Mouse (Mus musculus) midbrain, embryonic 10.5 days (tissue): Measurements from ENCODE around the gene Nars2. TPM values are rescaled to one million over a fixed set of nuclear protein-coding genes. Genes with fewer than 3 reads are reported as not detected.
"Not testable (repeated sequence)": the region's sequence is repeated elsewhere in the genome, so short reads cannot be mapped to it uniquely, and the experiment has no call there.

Source experiments
- DNase-seq: peaks from one replicate; pipeline ENCODE4 v3.0.0-alpha.2; 2017; ENCODE audit warnings: low spot score
- H3K27ac ChIP-seq: fragments of 300-500 bp; sonication (generic); replicated peaks from 2 replicates; pipeline ENCODE4 v1.5.1; 2016; ENCODE audit warnings: mild to moderate bottlenecking
- H3K27me3 ChIP-seq: fragments of 300-500 bp; sonication (generic); 2 replicates; pipeline ENCODE4 v1.6.1; 2016; ENCODE audit warnings: low read depth, mild to moderate bottlenecking; ENCODE audit not compliant: poor library complexity, severe bottlenecking
- H3K36me3 ChIP-seq: fragments of 300-500 bp; sonication (generic); 2 replicates; pipeline ENCODE4 v1.6.1; 2016; ENCODE audit warnings: mild to moderate bottlenecking, moderate library complexity
- H3K4me1 ChIP-seq: fragments of 300-500 bp; sonication (generic); 2 replicates; pipeline ENCODE4 v1.6.1; 2016
- H3K4me3 ChIP-seq: fragments of 300-500 bp; sonication (generic); 2 replicates; pipeline ENCODE4 v1.5.1; 2016; ENCODE audit warnings: mild to moderate bottlenecking, moderate library complexity
- H3K9me3 ChIP-seq: fragments of 300-500 bp; sonication (generic); replicated peaks from 2 replicates; pipeline ENCODE4 v1.6.1; 2016; ENCODE audit warnings: mild to moderate bottlenecking
- WGBS: fragments of 180-500 bp; shearing (Covaris S2); methylation state at CpG from one replicate; pipeline ENCODE4 v1.1.7; 2016; 5-methylcytosine and 5-hydroxymethylcytosine counted together
- polyA plus RNA-seq: library from polyadenylated mRNA; unstranded; fragments of >200 nt; fragmentation: Nextera tagmentation; extraction: Ambion mirVana; gene quantifications from 2 replicates; pipeline ENCODE4 v1.2.1, GENCODE M21; 2016

Gene Nars2
- polyA plus RNA-seq, 1 experiment from 2014 or later = 24.4 TPM

DNA sequence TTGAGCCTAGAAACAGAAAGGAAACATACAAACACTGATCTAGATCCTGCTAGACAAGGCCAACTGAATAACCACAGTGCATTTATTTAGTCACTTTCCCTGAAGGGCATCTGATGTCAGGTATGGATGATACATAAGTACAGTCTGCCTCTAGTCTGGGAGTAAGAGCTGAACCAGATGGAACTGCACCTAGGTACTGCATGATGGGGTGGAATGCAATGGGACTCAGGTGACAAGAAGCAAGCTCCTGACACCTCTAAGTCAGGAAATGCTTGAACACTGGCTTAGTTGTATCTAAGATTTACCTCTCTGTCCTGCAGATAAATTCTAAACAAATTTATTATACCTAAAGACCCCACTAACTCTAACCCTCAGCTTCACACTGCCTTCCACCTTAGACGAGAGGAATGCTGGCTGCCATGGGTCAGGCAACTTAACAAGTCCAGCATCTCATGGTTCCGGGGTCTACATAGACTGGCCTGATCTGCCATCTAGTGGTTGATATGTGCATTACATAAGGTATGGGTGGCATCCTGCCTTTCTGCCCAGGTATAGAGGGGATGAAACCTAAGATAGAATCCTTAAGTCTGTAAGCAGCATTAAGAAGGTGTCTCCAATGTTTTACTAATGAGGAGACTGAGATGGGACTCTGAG is 35.7 kb upstream of the Nars2 start:
- no peaks in the 10 kb centered on the region for H3K36me3 ChIP-seq
- no peak overlapping the region for H3K27ac ChIP-seq
- peaks cover 30% of the 10 kb centered on the region for H3K4me1 ChIP-seq
- no peaks in the 10 kb centered on the region for H3K9me3 ChIP-seq
- WGBS = 0% methylated on average over 2 of the region's 2 CpGs
- H3K4me3 ChIP-seq = no peak overlapping the region
- peaks cover 39% of the 10 kb centered on the region for H3K27me3 ChIP-seq
- peak; percentile 55 for DNase-seq

DNA sequence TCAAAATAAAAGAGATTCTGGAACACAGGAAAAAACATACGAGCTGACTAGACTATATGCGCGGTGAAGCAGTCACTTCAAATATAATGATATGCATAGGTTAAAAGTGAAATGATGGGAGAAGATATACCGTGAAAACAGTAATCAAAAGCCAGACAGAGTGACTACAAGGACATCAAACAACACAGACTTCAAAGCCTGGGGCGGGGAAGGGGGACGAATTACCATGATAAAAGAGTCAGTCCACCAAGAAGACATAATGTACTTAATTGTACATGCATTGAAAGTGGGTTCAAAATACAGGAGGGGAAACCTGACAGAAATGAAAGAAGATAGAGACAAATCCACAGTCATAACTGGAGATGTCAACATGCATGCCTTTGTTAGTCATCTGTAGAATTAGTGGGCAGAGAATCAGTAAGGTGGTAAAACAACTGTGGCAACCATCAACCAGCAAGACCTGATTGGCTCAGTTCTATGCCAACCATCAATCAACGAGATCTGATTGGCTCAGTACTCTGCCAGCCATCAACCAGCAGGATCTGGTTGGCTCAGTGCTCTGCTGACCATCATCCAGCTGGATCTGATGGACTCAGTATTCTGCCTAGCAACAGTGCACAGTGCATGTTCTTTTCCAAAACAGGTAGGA is 30.7 kb upstream of the Nars2 start:
- Histone ChIP-seq H3K27me3 (peaks cover 14% of the 10 kb centered on the region; the same call in 1 of the 2 replicates), H3K9me3 (no peaks in the 10 kb centered on the region), H3K4me3 (no peak overlapping the region), H3K27ac (no peak overlapping the region), H3K4me1 (peaks cover 17% of the 10 kb centered on the region), H3K36me3 (no peaks in the 10 kb centered on the region)
- DNase-seq = no peak
- WGBS = 75% methylated on average over 7 of the region's 7 CpGs

DNA sequence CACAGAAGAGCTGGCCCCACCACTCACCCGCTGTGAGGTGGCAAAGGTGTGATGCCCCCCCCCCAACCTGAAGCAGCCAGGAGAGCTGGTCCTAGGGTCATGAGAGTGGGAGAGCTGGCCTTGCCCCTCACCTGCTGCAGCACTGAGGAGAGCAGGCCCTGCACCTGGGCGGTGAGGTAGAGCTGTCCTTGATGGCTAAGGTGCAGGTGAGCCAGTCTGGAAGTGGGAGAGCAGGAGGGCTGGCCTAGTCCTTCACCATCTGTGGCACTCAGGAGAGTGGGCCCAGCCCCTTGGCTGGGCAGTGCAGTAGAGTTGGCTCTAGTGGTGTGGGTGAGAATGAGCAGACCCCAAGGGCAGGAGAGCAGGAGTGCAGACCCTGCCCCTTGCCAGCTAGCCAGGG is 28.4 kb upstream of the Nars2 start:
- Histone ChIP-seq H3K4me3 (no peak overlapping the region), H3K36me3 (no peaks in the 10 kb centered on the region), H3K27me3 (peaks cover under 1% of the 10 kb centered on the region; the same call in 1 of the 2 replicates), H3K9me3 (no peaks in the 10 kb centered on the region), H3K27ac (0 out of 2 replicates have a peak overlapping the region, but pooled peaks have one; percentile 10), H3K4me1 (peaks cover 17% of the 10 kb centered on the region)
- WGBS = 95% methylated on average over 2 of the region's 2 CpGs
- DNase-seq = no peak

DNA sequence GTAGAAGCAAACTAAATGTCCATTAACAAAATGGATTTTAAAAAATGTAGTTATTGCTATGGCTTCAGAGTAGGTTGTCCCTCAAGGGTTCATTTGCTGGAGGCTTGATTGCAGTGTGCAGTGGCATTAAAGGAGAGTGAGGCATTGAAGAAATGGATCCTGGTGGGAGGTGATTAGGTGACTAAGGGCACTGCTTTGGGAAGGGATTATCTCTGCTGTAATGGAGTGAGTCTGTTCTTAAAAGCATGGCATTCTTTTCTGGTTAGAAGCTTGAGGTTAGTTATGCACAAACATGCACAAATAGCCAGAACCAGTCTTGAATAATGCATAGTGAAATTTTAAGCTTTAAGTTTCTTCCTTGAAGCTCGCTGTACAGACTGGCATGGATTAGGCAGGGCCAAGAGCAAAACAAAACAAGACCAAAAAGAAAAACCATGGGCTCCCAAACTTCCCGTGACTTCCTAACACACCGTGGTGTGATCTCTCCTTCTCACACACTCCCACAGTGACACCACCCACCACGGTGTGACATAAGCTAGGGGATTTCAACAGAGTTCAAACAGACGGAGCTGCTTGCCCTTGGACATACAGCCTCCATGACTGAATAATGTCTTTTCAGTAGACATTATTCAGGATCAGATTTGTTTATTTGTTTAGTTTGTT is 7.5 kb upstream of the Nars2 start:
- DNase-seq = no peak

DNA sequence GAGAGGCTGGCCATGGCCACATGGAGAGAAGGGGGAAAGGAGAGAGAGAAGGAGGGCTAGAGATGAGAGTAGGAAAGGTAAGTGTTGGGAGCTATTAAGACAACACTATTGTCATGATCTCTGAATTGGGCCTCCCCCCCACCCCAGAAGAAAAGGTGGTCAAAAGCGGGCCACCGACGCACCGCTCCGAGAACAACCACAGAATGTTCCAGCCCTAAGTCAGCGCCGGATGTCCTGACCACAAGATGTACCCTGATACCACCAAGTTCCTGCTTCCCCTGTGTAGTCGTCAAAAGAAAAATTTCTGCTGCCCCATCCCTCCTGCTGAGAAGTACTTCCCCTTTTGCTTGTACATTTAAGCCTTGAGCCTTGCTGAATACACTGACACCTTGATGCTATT is 4.8 kb upstream of the Nars2 start:
- not testable (repeated sequence) for H3K36me3 ChIP-seq, H3K9me3 ChIP-seq, DNase-seq, H3K27ac ChIP-seq, H3K4me3 ChIP-seq, H3K27me3 ChIP-seq
- WGBS = 96% methylated on average over 8 of the region's 8 CpGs
- peaks cover 31% of the 10 kb centered on the region for H3K4me1 ChIP-seq

More for the DNA sequence above, 7.5 kb upstream of the Nars2 start:
- Histone ChIP-seq H3K36me3 (no peaks in the 10 kb centered on the region), H3K4me3 (no peak overlapping the region), H3K9me3 (no peaks in the 10 kb centered on the region), H3K27me3 (0 out of 2 replicates have a peak, but pooled peaks cover 3% of the 10 kb centered on the region), H3K4me1 (peaks cover 31% of the 10 kb centered on the region), H3K27ac (no peak overlapping the region)
- WGBS = 36% methylated on average over 5 of the region's 5 CpGs

DNA sequence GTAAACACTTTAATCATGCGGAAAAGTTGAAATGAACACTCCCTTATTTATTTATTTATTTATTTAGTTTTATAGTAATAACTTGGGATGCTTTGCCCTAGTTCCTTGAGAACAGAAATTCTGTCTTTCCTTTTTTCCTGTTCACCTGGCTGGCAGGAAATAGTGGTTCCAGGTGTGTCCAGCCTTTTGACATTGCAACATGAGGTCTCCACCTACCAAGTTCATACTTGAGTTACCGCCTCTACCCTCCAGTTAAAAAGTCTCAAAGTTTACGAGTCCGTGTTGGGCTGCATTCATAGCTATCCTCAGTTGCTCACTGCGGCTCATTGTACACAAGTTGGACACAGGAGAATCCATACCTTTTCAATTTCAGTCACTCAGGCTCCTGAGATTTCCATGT is 789 bp downstream of the Nars2 start:
- H3K4me3 ChIP-seq = peak overlapping the region; percentile 88
- 46% methylated on average over 5 of the region's 5 CpGs for WGBS
- H3K36me3 ChIP-seq = peaks cover 9% of the 10 kb centered on the region
- no peaks in the 10 kb centered on the region for H3K9me3 ChIP-seq
- DNase-seq = no peak
- H3K4me1 ChIP-seq = peaks cover 11% of the 10 kb centered on the region
- H3K27me3 ChIP-seq = no peaks in the 10 kb centered on the region
- peak overlapping the region; percentile 88 for H3K27ac ChIP-seq

DNA sequence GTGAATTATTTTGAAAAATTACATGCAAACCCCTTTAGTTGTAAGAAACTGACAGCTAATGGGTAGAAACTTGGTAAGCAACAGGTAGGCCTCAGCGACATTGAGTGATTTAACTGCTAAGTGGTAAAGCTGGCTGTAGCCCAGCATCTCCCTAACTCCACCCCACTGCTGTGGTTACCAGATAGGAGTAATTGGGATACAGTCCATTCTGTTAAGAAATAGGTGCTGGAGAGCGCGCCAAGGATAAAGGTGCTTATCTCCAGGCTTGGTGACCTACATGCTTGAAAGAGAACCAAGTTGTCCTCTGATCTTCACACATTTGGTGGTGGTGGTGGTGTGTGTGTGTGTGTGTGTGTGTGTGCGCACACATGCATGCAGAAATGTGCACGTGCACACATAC is 7.9 kb downstream of the Nars2 start:
- H3K9me3 ChIP-seq = no peaks in the 10 kb centered on the region
- peaks cover 67% of the 10 kb centered on the region for H3K36me3 ChIP-seq
- no peaks in the 10 kb centered on the region for H3K4me1 ChIP-seq
- no peak for DNase-seq
- no peaks in the 10 kb centered on the region for H3K27me3 ChIP-seq
- 94% methylated on average over 5 of the region's 5 CpGs for WGBS
- no peak overlapping the region for H3K27ac ChIP-seq
- no peak overlapping the region for H3K4me3 ChIP-seq

DNA sequence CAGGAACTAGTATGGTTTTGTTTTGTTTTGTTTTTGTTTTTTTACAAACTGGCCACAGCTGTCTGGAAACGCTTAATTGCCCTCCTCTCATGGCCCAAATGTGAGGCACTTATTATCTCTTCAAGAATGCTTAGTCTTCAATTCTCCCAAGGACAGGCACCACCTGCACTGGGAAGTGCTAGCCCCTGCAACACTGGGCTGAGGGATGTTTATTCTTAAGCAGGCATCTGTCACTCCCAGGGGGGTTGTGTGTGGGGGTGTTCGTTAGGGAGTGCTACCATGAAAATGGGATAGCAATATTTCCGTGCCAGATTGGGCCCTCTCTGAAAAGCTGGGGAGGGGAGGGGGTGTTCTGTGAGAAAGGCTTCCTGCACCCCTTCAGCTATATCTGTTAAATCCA is 15.9 kb downstream of the Nars2 start:
- WGBS = 77% methylated on average over 3 of the region's 3 CpGs
- no peak for DNase-seq
- peaks cover under 1% of the 10 kb centered on the region; the same call in 1 of the 2 replicates for H3K4me1 ChIP-seq

DNA sequence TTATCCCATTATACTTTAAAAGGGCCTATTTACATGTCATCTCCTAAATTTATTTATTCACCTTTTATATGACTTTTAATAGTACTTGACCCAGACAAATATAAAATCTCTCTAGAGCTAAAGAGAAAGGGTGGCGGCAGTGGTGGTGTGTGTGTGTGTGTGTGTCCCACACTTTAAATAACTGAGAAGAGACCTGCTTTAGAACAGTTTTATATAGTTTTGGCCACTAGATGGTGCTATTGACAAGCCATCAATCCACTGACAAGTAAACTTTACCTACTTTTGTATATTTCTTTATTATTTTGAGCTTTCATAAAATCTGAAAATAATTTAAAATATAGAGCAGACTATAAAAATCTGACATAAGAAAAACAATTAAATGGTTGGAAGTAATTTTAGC is 19.1 kb downstream of the Nars2 start:
- Histone ChIP-seq H3K4me1 (peaks cover 13% of the 10 kb centered on the region), H3K9me3 (no peaks in the 10 kb centered on the region), H3K27ac (no peak overlapping the region), H3K36me3 (peaks cover 7% of the 10 kb centered on the region; the same call in 1 of the 2 replicates), H3K27me3 (no peaks in the 10 kb centered on the region), H3K4me3 (no peak overlapping the region)
- no peak for DNase-seq
- 38% methylated on average over 1 of the region's 1 CpGs for WGBS

More for the DNA sequence above, 15.9 kb downstream of the Nars2 start:
- H3K27me3 ChIP-seq = no peaks in the 10 kb centered on the region
- H3K9me3 ChIP-seq = no peaks in the 10 kb centered on the region
- peaks cover 20% of the 10 kb centered on the region; the same call in 1 of the 2 replicates for H3K36me3 ChIP-seq
- H3K27ac ChIP-seq = no peak overlapping the region
- no peak overlapping the region for H3K4me3 ChIP-seq

DNA sequence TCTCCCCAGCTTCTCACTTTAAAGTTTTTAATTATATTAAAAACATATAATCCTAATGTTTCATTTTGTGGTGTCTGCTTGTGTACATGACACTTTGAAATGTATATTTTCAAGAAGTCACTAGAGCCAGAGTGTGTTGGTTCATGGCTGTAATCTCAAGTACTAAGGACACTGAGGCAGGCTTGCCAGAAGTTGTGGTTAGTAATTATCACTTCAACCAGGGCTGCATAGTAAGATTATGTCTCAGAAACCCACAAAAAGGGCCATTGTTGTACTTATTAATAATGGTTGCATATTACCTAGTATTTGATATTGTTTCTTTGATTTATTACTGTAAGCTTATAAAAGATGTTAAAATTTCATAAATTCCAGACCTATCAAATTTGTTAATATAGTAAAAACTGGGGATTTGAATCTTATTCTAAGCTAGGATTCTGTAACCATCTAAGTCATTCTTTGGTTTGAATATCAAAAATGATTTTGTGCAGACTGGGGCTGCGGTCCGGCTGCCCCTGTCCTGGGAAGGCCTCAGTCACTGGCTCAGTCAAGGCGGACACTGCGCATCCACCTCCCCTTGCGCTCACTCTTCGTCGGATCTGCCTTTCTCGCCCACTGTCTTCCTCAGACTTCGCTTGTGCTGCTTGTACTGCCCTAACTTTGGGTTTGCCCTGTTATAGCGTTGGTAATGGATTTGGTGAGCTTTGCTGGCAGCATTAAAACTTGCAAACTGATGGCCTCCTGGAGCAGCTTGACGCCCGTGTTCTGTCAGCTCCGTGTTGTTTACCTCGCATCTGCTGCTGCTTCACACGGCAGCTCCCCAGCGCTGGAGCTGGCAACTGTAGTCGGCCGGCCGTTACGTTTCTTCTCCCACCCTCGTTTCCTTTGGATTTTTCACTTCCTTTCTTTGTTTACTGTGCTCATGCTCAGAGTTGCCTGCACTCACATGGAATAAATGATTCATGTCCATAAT is 20.0 kb downstream of the Nars2 start:
- H3K4me1 ChIP-seq = peaks cover 13% of the 10 kb centered on the region
- no peak for DNase-seq

DNA sequence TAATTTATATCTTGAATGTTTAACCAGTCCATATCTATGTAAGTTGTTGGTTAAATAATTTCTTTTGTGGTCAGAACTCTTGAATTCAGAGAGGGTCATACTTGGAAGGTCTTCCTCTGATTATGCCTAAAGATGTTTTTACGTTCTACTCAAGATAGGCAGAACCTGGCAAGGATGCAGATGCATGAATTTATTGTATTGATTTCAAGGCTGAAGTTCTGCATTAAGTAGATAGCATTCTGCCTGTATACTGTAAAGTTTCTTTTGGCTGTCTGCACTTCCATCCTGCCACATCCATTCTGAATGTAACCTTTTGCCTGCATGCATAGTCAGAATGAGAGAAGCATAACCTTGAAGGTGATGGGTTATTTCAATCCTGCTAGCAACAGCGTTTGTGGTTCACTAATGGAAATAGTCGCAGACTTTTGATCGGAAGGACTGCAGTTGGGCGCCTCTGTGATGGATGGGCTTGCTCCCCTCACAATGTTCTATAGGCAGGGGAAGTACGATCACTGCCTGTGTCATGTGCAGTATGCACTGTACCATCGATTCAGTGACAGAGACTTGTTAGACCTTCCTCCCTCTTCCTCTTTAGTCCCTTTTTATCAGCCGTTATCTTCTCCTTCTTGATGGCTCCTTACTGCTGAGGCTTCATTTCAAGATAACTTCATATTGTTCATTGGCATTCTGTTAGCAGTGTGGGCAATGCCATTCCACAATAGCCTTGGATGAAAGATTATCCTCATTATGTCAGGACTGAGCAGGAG is 21.0 kb downstream of the Nars2 start:
- no peak for DNase-seq
- 92% methylated on average over 8 of the region's 8 CpGs for WGBS
- no peaks in the 10 kb centered on the region for H3K9me3 ChIP-seq
- H3K4me3 ChIP-seq = no peak overlapping the region
- no peaks in the 10 kb centered on the region for H3K27me3 ChIP-seq
- H3K36me3 ChIP-seq = peaks cover 10% of the 10 kb centered on the region; the same call in 1 of the 2 replicates
- H3K4me1 ChIP-seq = peaks cover 13% of the 10 kb centered on the region
- no peak overlapping the region for H3K27ac ChIP-seq

More for the DNA sequence above, 20.0 kb downstream of the Nars2 start:
- H3K4me3 ChIP-seq = no peak overlapping the region
- peaks cover 7% of the 10 kb centered on the region; the same call in 1 of the 2 replicates for H3K36me3 ChIP-seq
- 76% methylated on average over 21 of the region's 21 CpGs for WGBS
- no peaks in the 10 kb centered on the region for H3K9me3 ChIP-seq
- no peak overlapping the region for H3K27ac ChIP-seq
- no peaks in the 10 kb centered on the region for H3K27me3 ChIP-seq
